Mouse (Mus musculus) brain, adult 2 months (tissue): Measurements from ENCODE around the gene Gramd1a.

ENCODE experiments used
- DNase-seq: peaks from one replicate; pipeline ENCODE4 v3.0.0; 2011; ENCODE audit warnings: low read depth, low spot score

The Gramd1a gene

GRCm38 (mm10) chr7:31123697-31124096 lies 32.0 kb downstream of the Gramd1a start:
- DNase-seq = peak; percentile 84

- peak; percentile 97 for DNase-seq
These were observed 32.8 kb downstream of the Gramd1a start for GRCm38 (mm10) chr7:31122641-31123631.

- no peak for DNase-seq
These were observed 36.1 kb downstream of the Gramd1a start for GRCm38 (mm10) chr7:31119556-31119955.

- peak; percentile 77 for DNase-seq
These were observed 37.2 kb downstream of the Gramd1a start for GRCm38 (mm10) chr7:31118486-31118885.

- peak; percentile 87 for DNase-seq
These were observed 38.2 kb downstream of the Gramd1a start for GRCm38 (mm10) chr7:31117465-31117864.

- DNase-seq = no peak
These were observed 39.0 kb downstream of the Gramd1a start for GRCm38 (mm10) chr7:31116721-31117145.

- peak; percentile 81 for DNase-seq
These were observed 40.1 kb downstream of the Gramd1a start for GRCm38 (mm10) chr7:31115587-31116043.

GRCm38 (mm10) chr7:31115182-31115581 lies 40.5 kb downstream of the Gramd1a start, which contains the start of gene Hpn:
Gene Hpn (minus strand): TSS chr7:31115290.
- DNase-seq = no peak

GRCm38 (mm10) chr7:31114646-31115045 lies 41.0 kb downstream of the Gramd1a start:
- no peak for DNase-seq

GRCm38 (mm10) chr7:31113800-31114199 lies 41.9 kb downstream of the Gramd1a start:
- DNase-seq = no peak

GRCm38 (mm10) chr7:31112036-31112435 lies 43.7 kb downstream of the Gramd1a start:
- DNase-seq = no peak

- DNase-seq = no peak
These were observed 44.8 kb downstream of the Gramd1a start for GRCm38 (mm10) chr7:31110861-31111385.

GRCm38 (mm10) chr7:31109796-31110195 lies 45.9 kb downstream of the Gramd1a start:
- no peak for DNase-seq

GRCm38 (mm10) chr7:31109091-31109490 lies 46.6 kb downstream of the Gramd1a start:
- peak; percentile 50 for DNase-seq

- no peak for DNase-seq
These were observed 47.9 kb downstream of the Gramd1a start for GRCm38 (mm10) chr7:31107781-31108180.

GRCm38 (mm10) chr7:31106166-31106565 lies 49.5 kb downstream of the Gramd1a start:
- DNase-seq = no peak

- DNase-seq = peak; percentile 79
These were observed 50.5 kb downstream of the Gramd1a start for GRCm38 (mm10) chr7:31105061-31105768.

GRCm38 (mm10) chr7:31100786-31101185 lies 54.9 kb downstream of the Gramd1a start:
- DNase-seq = peak; percentile 47

GRCm38 (mm10) chr7:31099612-31099982 lies 56.1 kb downstream of the Gramd1a start:
- DNase-seq = no peak

- no peak for DNase-seq
These were observed 56.7 kb downstream of the Gramd1a start for GRCm38 (mm10) chr7:31098697-31099611.
